Mouse (Mus musculus) limb, embryonic 15.5 days (tissue): ENCODE measurements around the gene Lmtk2. TPM values are rescaled to one million over a fixed set of nuclear protein-coding genes. Genes with fewer than 3 reads are reported as not detected.

Source experiments
- ATAC-seq: fragments of 200-750 bp; cut with Nextera tagmentation; 2 replicates; pipeline ENCODE4 v1.8.0; 2017; ENCODE audit warnings: low read depth, moderate TSS enrichment; ENCODE audit not compliant: insufficient number of reproducible peaks, low FRiP score, low TSS enrichment
- H3K27ac ChIP-seq: fragments of 300-500 bp; sonication (generic); 2 replicates; pipeline ENCODE4 v1.5.1; 2015; ENCODE audit warnings: moderate library complexity, mild to moderate bottlenecking, inconsistent platforms
- H3K27me3 ChIP-seq: fragments of 300-500 bp; sonication (generic); 2 replicates; pipeline ENCODE4 v1.6.1; 2015; ENCODE audit warnings: inconsistent platforms
- H3K36me3 ChIP-seq: fragments of 300-500 bp; sonication (generic); 2 replicates; pipeline ENCODE4 v1.6.1; 2015; ENCODE audit warnings: inconsistent platforms
- H3K4me1 ChIP-seq: fragments of 300-500 bp; sonication (generic); 2 replicates; pipeline ENCODE4 v1.6.1; 2015; ENCODE audit warnings: inconsistent platforms
- H3K4me2 ChIP-seq: fragments of 300-500 bp; sonication (generic); 2 replicates; pipeline ENCODE4 v1.6.1; 2015; ENCODE audit warnings: mild to moderate bottlenecking, inconsistent platforms
- H3K4me3 ChIP-seq: fragments of 300-500 bp; sonication (generic); 2 replicates; pipeline ENCODE4 v1.5.1; 2015; ENCODE audit warnings: mild to moderate bottlenecking, inconsistent platforms
- H3K9ac ChIP-seq: fragments of 300-500 bp; sonication (generic); 2 replicates; pipeline ENCODE4 v1.6.1; 2015; ENCODE audit warnings: inconsistent platforms
- H3K9me3 ChIP-seq: fragments of 300-500 bp; sonication (generic); 2 replicates; pipeline ENCODE4 v1.6.1; 2016; ENCODE audit warnings: inconsistent platforms
- WGBS: fragments of 180-500 bp; shearing (Covaris S2); methylation state at CpG from one replicate; pipeline ENCODE4 v1.1.7; 2015; 5-methylcytosine and 5-hydroxymethylcytosine counted together
- polyA plus RNA-seq: library from polyadenylated mRNA; unstranded; fragments of >200 nt; fragmentation: Nextera tagmentation; extraction: Ambion mirVana; gene quantifications from 2 replicates; pipeline ENCODE4 v1.2.1, GENCODE M21; 2015

Lmtk2 gene
- polyA plus RNA-seq, 1 experiment from 2014 or later = 3.5 TPM

DNA sequence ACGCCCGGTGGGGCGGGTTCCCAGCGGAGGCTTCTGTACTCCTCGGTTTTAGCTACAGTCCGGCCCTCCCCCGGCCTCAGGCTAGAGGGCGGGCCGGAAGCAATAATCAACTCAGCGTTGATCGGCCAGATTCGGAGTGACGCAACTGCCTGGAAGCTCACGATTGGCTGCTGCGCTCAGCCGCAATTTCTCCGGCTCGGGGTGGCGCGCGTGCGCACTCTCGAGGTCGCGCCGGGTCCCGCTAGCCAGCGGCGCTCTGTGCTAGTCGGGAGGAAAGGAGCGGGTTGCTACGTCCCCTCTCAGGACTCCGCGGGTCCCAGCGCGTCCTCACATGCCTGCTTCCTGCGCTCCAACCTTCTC is 123.2 kb downstream of the Lmtk2 start, which contains the start of gene Tecpr1:
TSS of gene Tecpr1 (minus strand) at position 113 of the 360 bp plus-strand sequence.
- H3K27me3 ChIP-seq = no peaks in the 10 kb centered on the region
- no peaks in the 10 kb centered on the region for H3K9me3 ChIP-seq
- WGBS = under 1% methylated on average over 36 of the region's 37 CpGs
- H3K4me1 ChIP-seq = peaks cover 19% of the 10 kb centered on the region
- H3K9ac ChIP-seq = peak within 1 kb of the TSS; percentile 58
- H3K4me3 ChIP-seq = peak within 1 kb of the TSS; percentile 71
- H3K27ac ChIP-seq = peak within 1 kb of the TSS; percentile 82
- H3K4me2 ChIP-seq = peak within 1 kb of the TSS; percentile 65
- ATAC-seq = peak; percentile 91
- H3K36me3 ChIP-seq = no peaks in the 10 kb centered on the region

DNA sequence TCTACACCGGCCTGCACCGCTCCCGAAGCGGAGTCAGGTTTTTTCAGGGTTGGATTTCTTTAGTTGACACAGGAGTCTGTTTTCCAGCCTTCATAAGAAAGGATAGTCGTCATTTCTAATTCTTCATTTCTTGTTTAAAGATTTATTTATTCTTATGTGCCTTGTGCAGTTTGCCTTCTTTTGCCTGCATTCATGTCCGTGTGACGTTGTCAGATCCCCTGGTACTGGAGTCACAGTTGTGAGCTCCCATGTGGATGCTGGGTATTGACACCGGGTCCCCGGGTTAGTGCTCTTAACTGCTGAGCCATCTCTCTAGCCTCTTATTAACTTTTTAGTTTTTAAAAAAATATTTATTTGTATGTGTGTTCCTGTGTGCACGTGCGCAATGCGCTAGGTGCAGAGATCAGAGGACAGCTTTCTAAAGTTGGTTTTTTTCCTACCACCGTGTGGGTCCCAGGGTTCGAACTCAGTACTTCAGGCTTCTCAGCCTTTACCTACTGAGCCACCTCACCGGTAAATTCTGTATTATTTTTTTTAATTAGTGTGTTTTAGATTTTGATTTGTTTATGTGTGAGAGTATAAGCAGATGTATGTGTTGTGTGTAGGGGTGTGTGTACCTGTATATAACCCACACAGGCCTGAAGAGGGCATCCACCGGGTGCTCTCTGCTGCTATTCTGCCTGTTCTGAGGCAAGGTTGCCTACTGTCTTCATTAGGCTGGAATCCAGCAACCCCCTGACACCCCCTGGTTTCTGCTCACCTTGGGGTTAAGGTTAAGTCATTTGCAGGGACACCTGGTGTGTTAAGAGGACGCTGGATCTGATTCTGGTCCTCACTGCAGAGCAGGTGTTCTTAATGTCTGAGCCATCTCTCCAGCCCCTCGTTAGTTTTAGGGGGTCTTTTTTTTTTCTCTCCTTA is 123.9 kb downstream of the Lmtk2 start:
- ATAC-seq = no peak
- Histone ChIP-seq H3K27ac (peak overlapping the region; percentile 82), H3K4me3 (peak overlapping the region; percentile 71), H3K36me3 (no peaks in the 10 kb centered on the region), H3K4me1 (peaks cover 19% of the 10 kb centered on the region), H3K9me3 (no peaks in the 10 kb centered on the region), H3K4me2 (peak overlapping the region; percentile 65), H3K27me3 (no peaks in the 10 kb centered on the region), H3K9ac (peak overlapping the region; percentile 58)
- WGBS = 19% methylated on average over 18 of the region's 18 CpGs

DNA sequence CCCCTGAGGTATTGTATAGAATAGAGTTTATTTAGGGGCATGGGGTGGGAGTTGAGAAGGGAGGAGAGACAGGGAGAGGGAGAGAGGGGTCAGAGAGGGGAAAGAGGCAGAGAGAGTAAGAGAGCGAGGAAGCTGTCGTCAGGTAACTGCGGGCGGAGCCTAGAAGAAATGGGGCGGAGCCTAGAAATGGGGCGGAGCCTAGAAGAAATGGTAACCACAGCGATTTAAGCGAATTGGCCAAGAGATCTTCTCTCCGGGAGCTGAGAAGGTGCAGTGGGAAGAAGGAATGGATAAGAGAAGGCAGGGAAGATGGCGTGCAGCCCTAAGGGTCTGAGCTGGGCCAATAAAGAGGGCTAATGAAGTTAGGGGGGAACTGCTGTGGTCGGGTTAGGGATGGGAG is 126.0 kb downstream of the Lmtk2 start:
- no peaks in the 10 kb centered on the region for H3K9me3 ChIP-seq
- no peak overlapping the region for H3K4me3 ChIP-seq
- H3K27me3 ChIP-seq = no peaks in the 10 kb centered on the region
- peaks cover 19% of the 10 kb centered on the region for H3K4me1 ChIP-seq
- H3K36me3 ChIP-seq = no peaks in the 10 kb centered on the region
- no peak for ATAC-seq
- no peak overlapping the region for H3K9ac ChIP-seq
- H3K27ac ChIP-seq = no peak overlapping the region
- no peak overlapping the region for H3K4me2 ChIP-seq
- 28% methylated on average over 11 of the region's 11 CpGs for WGBS

DNA sequence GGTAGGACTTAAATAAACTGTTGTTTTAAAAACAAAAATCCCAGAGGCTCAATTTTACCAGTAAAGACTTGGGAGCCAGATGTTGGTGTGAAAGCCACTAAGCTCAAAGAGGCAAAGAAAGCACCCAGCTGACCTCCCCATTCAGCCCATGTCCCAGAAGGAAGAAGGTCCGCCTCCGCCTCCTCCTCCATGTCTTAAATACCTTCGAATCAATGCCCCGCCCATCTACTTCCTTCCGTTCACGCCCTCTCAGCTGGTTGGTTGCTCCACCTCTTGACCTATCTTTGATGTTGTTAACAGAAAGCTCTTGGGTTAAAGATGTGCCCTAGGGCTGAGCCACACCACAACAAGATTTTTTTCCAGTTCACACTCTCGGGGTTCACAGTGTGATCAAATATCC is 130.0 kb downstream of the Lmtk2 start:
- no peak overlapping the region for H3K4me2 ChIP-seq
- no peak for ATAC-seq
- H3K27ac ChIP-seq = no peak overlapping the region
- no peaks in the 10 kb centered on the region for H3K27me3 ChIP-seq
- WGBS = 89% methylated on average over 7 of the region's 7 CpGs
- H3K4me3 ChIP-seq = no peak overlapping the region
- H3K4me1 ChIP-seq = no peaks in the 10 kb centered on the region
- no peak overlapping the region for H3K9ac ChIP-seq
- H3K36me3 ChIP-seq = no peaks in the 10 kb centered on the region
- no peaks in the 10 kb centered on the region for H3K9me3 ChIP-seq

DNA sequence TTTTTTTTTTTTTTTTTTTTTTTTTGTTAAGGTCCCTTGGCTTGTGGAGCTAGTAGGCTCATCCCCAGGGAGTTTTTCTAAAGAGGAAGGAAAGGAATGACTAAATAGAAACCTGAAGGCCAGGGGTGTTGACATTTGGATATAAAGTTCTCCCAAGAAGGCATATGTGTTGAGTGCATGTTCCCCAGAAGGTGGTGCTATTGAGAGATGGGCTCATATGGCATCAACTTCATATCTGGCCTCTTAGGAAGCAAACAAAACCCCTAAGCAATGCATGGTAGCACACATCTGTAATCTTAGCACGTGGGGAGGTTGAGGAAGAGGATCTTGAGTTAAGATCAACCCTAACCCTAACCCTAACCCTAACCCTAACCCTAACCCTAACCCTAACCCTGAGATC is 131.2 kb downstream of the Lmtk2 start:
- Histone ChIP-seq H3K27ac (no peak overlapping the region), H3K36me3 (no peaks in the 10 kb centered on the region), H3K9ac (no peak overlapping the region), H3K4me1 (no peaks in the 10 kb centered on the region), H3K27me3 (no peaks in the 10 kb centered on the region), H3K4me3 (no peak overlapping the region), H3K9me3 (no peaks in the 10 kb centered on the region), H3K4me2 (no peak overlapping the region)
- WGBS = 75% methylated on average over 1 of the region's 1 CpGs
- no peak for ATAC-seq

DNA sequence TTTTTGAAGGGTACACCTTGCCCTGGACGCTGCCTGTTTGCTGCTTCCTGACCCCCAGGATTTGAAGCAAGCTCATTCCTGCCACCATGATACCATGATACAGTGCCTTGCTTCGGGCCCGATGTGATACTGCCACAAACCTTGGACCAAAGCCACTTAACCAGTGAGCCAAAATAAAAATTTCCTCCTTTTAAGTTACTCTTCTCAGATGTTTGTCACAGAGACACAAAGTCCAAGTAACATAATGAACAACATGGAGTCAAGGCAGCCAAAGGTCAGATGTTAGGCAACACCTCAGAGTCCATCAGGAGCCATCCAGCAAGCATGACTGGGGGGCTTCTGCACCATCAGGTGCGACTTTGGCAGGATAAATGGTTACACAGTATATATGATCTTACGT is 132.3 kb downstream of the Lmtk2 start:
- Histone ChIP-seq H3K4me2 (no peak overlapping the region), H3K9ac (no peak overlapping the region), H3K4me3 (no peak overlapping the region), H3K27ac (no peak overlapping the region), H3K9me3 (no peaks in the 10 kb centered on the region), H3K36me3 (no peaks in the 10 kb centered on the region), H3K27me3 (no peaks in the 10 kb centered on the region), H3K4me1 (no peaks in the 10 kb centered on the region)
- 81% methylated on average over 5 of the region's 5 CpGs for WGBS
- ATAC-seq = no peak

DNA sequence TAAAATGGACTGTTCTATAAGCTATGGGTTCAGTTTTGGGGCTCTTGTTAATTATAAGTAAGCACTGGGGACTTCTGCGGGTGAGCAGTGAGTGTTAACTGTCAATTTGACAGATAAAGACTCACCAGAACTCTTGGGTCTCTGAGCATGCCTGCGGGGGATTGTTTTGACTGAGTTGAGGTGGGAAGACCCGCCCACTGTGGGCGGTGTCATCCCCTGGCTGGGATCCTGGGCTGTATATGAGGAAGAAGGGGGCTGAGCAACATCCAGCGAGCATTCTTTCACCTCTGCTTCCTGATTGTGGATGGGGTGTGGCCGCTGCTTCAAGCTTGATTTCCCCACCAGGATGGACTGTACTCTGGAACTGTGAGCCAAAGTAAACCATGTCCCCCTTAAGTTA is 134.0 kb downstream of the Lmtk2 start:
- no peak overlapping the region for H3K4me3 ChIP-seq
- no peak for ATAC-seq
- no peaks in the 10 kb centered on the region for H3K4me1 ChIP-seq
- no peaks in the 10 kb centered on the region for H3K27me3 ChIP-seq
- H3K36me3 ChIP-seq = no peaks in the 10 kb centered on the region
- H3K27ac ChIP-seq = no peak overlapping the region
- no peak overlapping the region for H3K4me2 ChIP-seq
- 70% methylated on average over 6 of the region's 6 CpGs for WGBS
- H3K9me3 ChIP-seq = no peaks in the 10 kb centered on the region
- no peak overlapping the region for H3K9ac ChIP-seq

DNA sequence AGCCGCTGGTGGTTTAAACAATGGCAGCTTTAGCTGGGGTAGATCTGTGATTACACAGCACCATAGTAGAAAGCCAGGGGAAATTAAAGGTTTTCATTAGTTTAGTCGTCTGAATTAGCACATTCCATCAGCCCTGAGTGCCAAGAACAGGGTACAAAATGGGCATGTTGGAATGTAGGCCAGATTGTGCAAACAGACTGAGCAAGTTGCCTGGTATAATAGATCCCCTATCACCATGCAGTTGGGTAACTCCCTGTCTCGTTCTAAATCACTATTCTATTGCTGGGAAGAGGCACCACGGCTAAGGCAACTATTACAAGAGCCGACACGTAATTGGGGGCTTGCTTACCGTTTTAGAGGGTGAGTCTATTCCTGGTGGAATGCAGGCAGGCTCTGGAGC is 134.5 kb downstream of the Lmtk2 start:
- no peaks in the 10 kb centered on the region for H3K36me3 ChIP-seq
- no peak overlapping the region for H3K4me3 ChIP-seq
- H3K9me3 ChIP-seq = no peaks in the 10 kb centered on the region
- no peak overlapping the region for H3K9ac ChIP-seq
- 76% methylated on average over 7 of the region's 7 CpGs for WGBS
- no peak overlapping the region for H3K27ac ChIP-seq
- no peak for ATAC-seq
- no peaks in the 10 kb centered on the region for H3K4me1 ChIP-seq
- H3K27me3 ChIP-seq = no peaks in the 10 kb centered on the region
- no peak overlapping the region for H3K4me2 ChIP-seq

Other genes with a start within 250 kb of the Lmtk2 start
- gene Ankrd61, start 202.8 kb upstream of the Lmtk2 start, polyA plus RNA-seq = 0.30 and 0.51 TPM in 2 replicates
- gene Aimp2, start 190.6 kb upstream of the Lmtk2 start, polyA plus RNA-seq = 99.5 and 111 TPM in 2 replicates
- gene Pms2, start 190.5 kb upstream of the Lmtk2 start, polyA plus RNA-seq = 23.6 and 26.5 TPM in 2 replicates
- gene Gm42421, start 172.3 kb upstream of the Lmtk2 start, polyA plus RNA-seq = 0.70 and 0.72 TPM in 2 replicates
- 1.4 and 3.4 TPM in 2 replicates for gene Rsph10b, start 167.4 kb upstream of the Lmtk2 start, polyA plus RNA-seq
- gene Ccz1, start 85.6 kb upstream of the Lmtk2 start, polyA plus RNA-seq = 63.2 and 66.8 TPM in 2 replicates
- gene Ocm, start 73.8 kb upstream of the Lmtk2 start, polyA plus RNA-seq = 0.40 and 0.68 TPM in 2 replicates
- gene Bhlha15, start 89.8 kb downstream of the Lmtk2 start, polyA plus RNA-seq = 0.28 and 0.38 TPM in 2 replicates
- gene Tecpr1, start 123.2 kb downstream of the Lmtk2 start, polyA plus RNA-seq = 21.7 and 23.3 TPM in 2 replicates
- gene Bri3, start 144.0 kb downstream of the Lmtk2 start, polyA plus RNA-seq = 81.5 and 97.3 TPM in 2 replicates